Mouse (Mus musculus): Measurements from ENCODE around the gene Epc2. TPM values are rescaled to one million over a fixed set of nuclear protein-coding genes. Genes with fewer than 3 reads are reported as not detected.

Epc2 gene
- polyA plus RNA-seq, 1 experiment from 2014 or later: 14.1 TPM

GRCm38 (mm10) chr2:49521564-49521963 lies 70.3 kb downstream of the Epc2 start:
- DNase-seq (ENCODE audit: low spot score) (no peak), ATAC-seq (replicated peaks; ENCODE audit: insufficient number of reproducible peaks, low FRiP score, low TSS enrichment, low read depth) (no peak)
- H3K27ac ChIP-seq (replicated peaks; ENCODE audit: low read depth, low read length): no peak overlapping the region
- no peaks in the 10 kb centered on the region for H3K4me1 ChIP-seq (ENCODE audit: control insufficient read depth, insufficient read depth, low read length)
- H3K4me2 ChIP-seq (ENCODE audit: low read depth, low read length): no peak overlapping the region
- no peak overlapping the region for H3K9ac ChIP-seq (replicated peaks; ENCODE audit: low read length)
- H3K4me3 ChIP-seq (ENCODE audit: low read depth, low read length): no peak overlapping the region
- no peaks in the 10 kb centered on the region for H3K27me3 ChIP-seq (ENCODE audit: control insufficient read depth, insufficient read depth, low read length)
- no peaks in the 10 kb centered on the region for H3K36me3 ChIP-seq (replicated peaks; ENCODE audit: control insufficient read depth, insufficient read depth, low read depth, low read length)
- H3K9me3 ChIP-seq (replicated peaks; ENCODE audit: control insufficient read depth, low read length): no peaks in the 10 kb centered on the region
- WGBS: 73% methylated on average over 2 of the region's 2 CpGs

- DNase-seq (ENCODE audit: low spot score) (no peak), ATAC-seq (replicated peaks; ENCODE audit: insufficient number of reproducible peaks, low FRiP score, low TSS enrichment, low read depth) (no peak)
- Histone ChIP-seq H3K4me3 (ENCODE audit: low read depth, low read length) (no peak overlapping the region), H3K4me1 (ENCODE audit: control insufficient read depth, insufficient read depth, low read length) (no peaks in the 10 kb centered on the region), H3K4me2 (ENCODE audit: low read depth, low read length) (no peak overlapping the region), H3K27ac (replicated peaks; ENCODE audit: low read depth, low read length) (no peak overlapping the region), H3K27me3 (ENCODE audit: control insufficient read depth, insufficient read depth, low read length) (no peaks in the 10 kb centered on the region), H3K9ac (replicated peaks; ENCODE audit: low read length) (no peak overlapping the region), H3K9me3 (replicated peaks; ENCODE audit: control insufficient read depth, low read length) (no peaks in the 10 kb centered on the region), H3K36me3 (replicated peaks; ENCODE audit: control insufficient read depth, insufficient read depth, low read depth, low read length) (no peaks in the 10 kb centered on the region)
- WGBS: 84% methylated on average over 4 of the region's 4 CpGs
Observed at GRCm38 (mm10) chr2:49522578-49522977, 71.3 kb downstream of the Epc2 start.

GRCm38 (mm10) chr2:49537147-49537546 lies 85.9 kb downstream of the Epc2 start:
- Histone ChIP-seq H3K4me1 (ENCODE audit: control insufficient read depth, insufficient read depth, low read length) (no peaks in the 10 kb centered on the region), H3K4me3 (ENCODE audit: low read depth, low read length) (no peak overlapping the region), H3K27me3 (ENCODE audit: control insufficient read depth, insufficient read depth, low read length) (no peaks in the 10 kb centered on the region), H3K9ac (replicated peaks; ENCODE audit: low read length) (no peak overlapping the region), H3K27ac (replicated peaks; ENCODE audit: low read depth, low read length) (no peak overlapping the region), H3K4me2 (ENCODE audit: low read depth, low read length) (no peak overlapping the region), H3K36me3 (replicated peaks; ENCODE audit: control insufficient read depth, insufficient read depth, low read depth, low read length) (peaks cover 3% of the 10 kb centered on the region; the same call in 1 of the 2 replicates), H3K9me3 (replicated peaks; ENCODE audit: control insufficient read depth, low read length) (no peaks in the 10 kb centered on the region)
- DNase-seq (ENCODE audit: low spot score): no peak
- ATAC-seq (replicated peaks; ENCODE audit: insufficient number of reproducible peaks, low FRiP score, low TSS enrichment, low read depth): no peak
- 92% methylated on average over 6 of the region's 6 CpGs for WGBS

- H3K27me3 ChIP-seq (ENCODE audit: control insufficient read depth, insufficient read depth, low read length): no peaks in the 10 kb centered on the region
- H3K9ac ChIP-seq (replicated peaks; ENCODE audit: low read length): no peak overlapping the region
- peaks cover 3% of the 10 kb centered on the region; the same call in 1 of the 2 replicates for H3K36me3 ChIP-seq (replicated peaks; ENCODE audit: control insufficient read depth, insufficient read depth, low read depth, low read length)
- 81% methylated on average over 2 of the region's 2 CpGs for WGBS
- no peaks in the 10 kb centered on the region for H3K4me1 ChIP-seq (ENCODE audit: control insufficient read depth, insufficient read depth, low read length)
- no peaks in the 10 kb centered on the region for H3K9me3 ChIP-seq (replicated peaks; ENCODE audit: control insufficient read depth, low read length)
- no peak overlapping the region for H3K4me3 ChIP-seq (ENCODE audit: low read depth, low read length)
- DNase-seq (ENCODE audit: low spot score) (no peak), ATAC-seq (replicated peaks; ENCODE audit: insufficient number of reproducible peaks, low FRiP score, low TSS enrichment, low read depth) (no peak)
- H3K4me2 ChIP-seq (ENCODE audit: low read depth, low read length): no peak overlapping the region
- H3K27ac ChIP-seq (replicated peaks; ENCODE audit: low read depth, low read length): no peak overlapping the region
Observed at GRCm38 (mm10) chr2:49538056-49538455, 86.8 kb downstream of the Epc2 start.

- 86% methylated on average over 2 of the region's 2 CpGs for WGBS
- Histone ChIP-seq H3K4me3 (ENCODE audit: low read depth, low read length) (no peak overlapping the region), H3K27ac (replicated peaks; ENCODE audit: low read depth, low read length) (no peak overlapping the region), H3K36me3 (replicated peaks; ENCODE audit: control insufficient read depth, insufficient read depth, low read depth, low read length) (peaks cover 3% of the 10 kb centered on the region; the same call in 1 of the 2 replicates), H3K4me2 (ENCODE audit: low read depth, low read length) (no peak overlapping the region), H3K27me3 (ENCODE audit: control insufficient read depth, insufficient read depth, low read length) (no peaks in the 10 kb centered on the region), H3K9ac (replicated peaks; ENCODE audit: low read length) (no peak overlapping the region), H3K9me3 (replicated peaks; ENCODE audit: control insufficient read depth, low read length) (no peaks in the 10 kb centered on the region), H3K4me1 (ENCODE audit: control insufficient read depth, insufficient read depth, low read length) (no peaks in the 10 kb centered on the region)
- no peak for ATAC-seq (replicated peaks; ENCODE audit: insufficient number of reproducible peaks, low FRiP score, low TSS enrichment, low read depth)
- no peak for DNase-seq (ENCODE audit: low spot score)
Observed at GRCm38 (mm10) chr2:49539745-49540144, 88.5 kb downstream of the Epc2 start.

- Histone ChIP-seq H3K4me3 (ENCODE audit: low read depth, low read length) (no peak overlapping the region), H3K4me2 (ENCODE audit: low read depth, low read length) (no peak overlapping the region), H3K27me3 (ENCODE audit: control insufficient read depth, insufficient read depth, low read length) (no peaks in the 10 kb centered on the region), H3K27ac (replicated peaks; ENCODE audit: low read depth, low read length) (no peak overlapping the region), H3K9me3 (replicated peaks; ENCODE audit: control insufficient read depth, low read length) (no peaks in the 10 kb centered on the region), H3K9ac (replicated peaks; ENCODE audit: low read length) (no peak overlapping the region), H3K36me3 (replicated peaks; ENCODE audit: control insufficient read depth, insufficient read depth, low read depth, low read length) (no peaks in the 10 kb centered on the region; the same call in 1 of the 2 replicates), H3K4me1 (ENCODE audit: control insufficient read depth, insufficient read depth, low read length) (no peaks in the 10 kb centered on the region)
- DNase-seq (ENCODE audit: low spot score): no peak
- ATAC-seq (replicated peaks; ENCODE audit: insufficient number of reproducible peaks, low FRiP score, low TSS enrichment, low read depth): no peak
- WGBS: 65% methylated on average over 5 of the region's 5 CpGs
Observed at GRCm38 (mm10) chr2:49547813-49548212, 96.5 kb downstream of the Epc2 start.

- 94% methylated on average over 5 of the region's 5 CpGs for WGBS
- no peak overlapping the region for H3K4me3 ChIP-seq (ENCODE audit: low read depth, low read length)
- no peak for DNase-seq (ENCODE audit: low spot score)
- no peak overlapping the region for H3K9ac ChIP-seq (replicated peaks; ENCODE audit: low read length)
- H3K36me3 ChIP-seq (replicated peaks; ENCODE audit: control insufficient read depth, insufficient read depth, low read depth, low read length): no peaks in the 10 kb centered on the region; the same call in 1 of the 2 replicates
- H3K27ac ChIP-seq (replicated peaks; ENCODE audit: low read depth, low read length): no peak overlapping the region
- H3K4me1 ChIP-seq (ENCODE audit: control insufficient read depth, insufficient read depth, low read length): no peaks in the 10 kb centered on the region
- no peak for ATAC-seq (replicated peaks; ENCODE audit: insufficient number of reproducible peaks, low FRiP score, low TSS enrichment, low read depth)
- H3K9me3 ChIP-seq (replicated peaks; ENCODE audit: control insufficient read depth, low read length): no peaks in the 10 kb centered on the region
- no peak overlapping the region for H3K4me2 ChIP-seq (ENCODE audit: low read depth, low read length)
- no peaks in the 10 kb centered on the region for H3K27me3 ChIP-seq (ENCODE audit: control insufficient read depth, insufficient read depth, low read length)
Observed at GRCm38 (mm10) chr2:49548492-49548891, 97.2 kb downstream of the Epc2 start.

- H3K27ac ChIP-seq (replicated peaks; ENCODE audit: low read depth, low read length): no peak overlapping the region
- no peaks in the 10 kb centered on the region for H3K9me3 ChIP-seq (replicated peaks; ENCODE audit: control insufficient read depth, low read length)
- H3K9ac ChIP-seq (replicated peaks; ENCODE audit: low read length): no peak overlapping the region
- DNase-seq (ENCODE audit: low spot score) (no peak), ATAC-seq (replicated peaks; ENCODE audit: insufficient number of reproducible peaks, low FRiP score, low TSS enrichment, low read depth) (no peak)
- H3K27me3 ChIP-seq (ENCODE audit: control insufficient read depth, insufficient read depth, low read length): no peaks in the 10 kb centered on the region
- H3K4me2 ChIP-seq (ENCODE audit: low read depth, low read length): no peak overlapping the region
- no peaks in the 10 kb centered on the region for H3K36me3 ChIP-seq (replicated peaks; ENCODE audit: control insufficient read depth, insufficient read depth, low read depth, low read length)
- 94% methylated on average over 2 of the region's 2 CpGs for WGBS
- no peaks in the 10 kb centered on the region for H3K4me1 ChIP-seq (ENCODE audit: control insufficient read depth, insufficient read depth, low read length)
- no peak overlapping the region for H3K4me3 ChIP-seq (ENCODE audit: low read depth, low read length)
Observed at GRCm38 (mm10) chr2:49553096-49553495, 101.8 kb downstream of the Epc2 start.

All from embryonic facial prominence, embryonic 11.5 days (tissue).